ENCODE assay signal across 20 mouse cellular contexts in genomic region chr12:112599198-112599597, GRCm38 (mm10). TPM values are rescaled to one million over a fixed set of nuclear protein-coding genes. Genes with fewer than 3 reads are reported as not detected.
DNase-seq lines count a peak whose midpoint lies in the region; ATAC-seq and TF ChIP-seq lines count a peak whose summit lies in the region.
"Had no signal": no experiment of that assay in that cellular context is flagged by ENCODE, and none has a peak within 500 bp of the region (broad histone marks: within the 10 kb centered on the region; RNA-seq: fewer than 3 reads in every experiment).

No protein-coding gene starts in this region.

- peaks cover 3 to 27% of the 10 kb centered on the region in 2 experiments; a peak in 3 of 4 replicates for H3K4me1 ChIP-seq in liver, embryonic 14.5 days (replicated peaks; ENCODE audit: control insufficient read depth in 2 of 2, insufficient read depth in 2 of 2, low read length in 1 of 2)
- peaks cover 52% of the 10 kb centered on the region for H3K4me1 ChIP-seq in embryonic facial prominence, embryonic 10.5 days

- no peak overlapping the region for H3K27ac ChIP-seq in liver, embryonic 14.5 days
- no peak overlapping the region for H3K27ac ChIP-seq in embryonic facial prominence, embryonic 10.5 days (replicated peaks)
- H3K27ac ChIP-seq: embryonic facial prominence, embryonic 12.5 days; hindbrain, embryonic 14.5 days; lung, embryonic 15.5 days had no signal

- H3K9ac ChIP-seq in liver, embryonic 14.5 days (replicated peaks), result no peak overlapping the region
- H3K9ac ChIP-seq: embryonic facial prominence, embryonic 12.5 days; hindbrain, embryonic 14.5 days; lung, embryonic 15.5 days had no signal

- peak overlapping the region; percentile 23 for H3ac ChIP-seq in C2C12 (ENCODE audit: control insufficient read depth, insufficient read length, low read depth)

- ATAC-seq in liver, embryonic 14.5 days (ENCODE audit: insufficient read depth), result peak; percentile 63

- peak overlapping the region; percentile 13; the same call in 1 of the 2 replicates for H3K4me2 ChIP-seq in liver, embryonic 14.5 days (ENCODE audit: low read depth)
- H3K4me2 ChIP-seq: embryonic facial prominence, embryonic 12.5 days; hindbrain, embryonic 14.5 days; lung, embryonic 15.5 days; midbrain, embryonic 11.5 days had no signal

- DNase-seq in embryo, embryonic 10 days (ENCODE audit: low spot score), result peak; percentile 27
- no peak for DNase-seq in embryo, embryonic 9.5 days (ENCODE audit: extremely low spot score)
- peak; percentile 46 for DNase-seq in ZHBTc4 (ENCODE audit: low read depth, low spot score)
- DNase-seq in liver, embryonic 14.5 days (ENCODE audit: low read depth in 3 of 3, low spot score in 3 of 3), result peak in 1 of 3 experiments; percentile 34
- no peak for DNase-seq in retina, postnatal 1 day
- DNase-seq in thymus, postnatal 25 days, result no peak
- no peak for DNase-seq in embryonic facial prominence, embryonic 10.5 days (ENCODE audit: low spot score)
- DNase-seq: adrenal gland, adult 8-10 months; cerebellum, postnatal 10 days; heart, adult 11 months; kidney, adult 18-20 months; kidney, postnatal 36 days; left cerebral cortex, postnatal 4 days; thymus, postnatal 36 days had no signal

- H3K79me3 ChIP-seq in C2C12 (ENCODE audit: low read depth), result peaks cover 43% of the 10 kb centered on the region

- 0% methylated on average over 4 of the region's 4 CpGs for WGBS in liver, embryonic 14.5 days (ENCODE audit: insufficient replicate concordance)
- WGBS in embryonic facial prominence, embryonic 10.5 days, result 38% methylated on average over 4 of the region's 4 CpGs

- TF ChIP-seq CTCF in C2C12 (IDR thresholded peaks at IDR 0.05; ENCODE audit: control insufficient read depth, insufficient read depth, insufficient read length), result no peak
- no peak for TF ChIP-seq CTCF in liver, embryonic 14.5 days (IDR thresholded peaks at IDR 0.05; ENCODE audit: low read depth)

- H3K36me3 ChIP-seq in C2C12 (ENCODE audit: control insufficient read depth, insufficient read depth), result peaks cover 65% of the 10 kb centered on the region
- no peaks in the 10 kb centered on the region for H3K36me3 ChIP-seq in liver, embryonic 14.5 days (replicated peaks; ENCODE audit: control insufficient read depth, insufficient read depth, low read depth)
- H3K36me3 ChIP-seq in embryonic facial prominence, embryonic 10.5 days (replicated peaks), result 0 out of 2 replicates have a peak, but pooled peaks cover 12% of the 10 kb centered on the region
- H3K36me3 ChIP-seq: forebrain, embryonic 10.5 days; lung, embryonic 15.5 days had no signal

- H3K4me3 ChIP-seq in C2C12 (ENCODE audit: insufficient read depth, poor library complexity, severe bottlenecking), result no peak overlapping the region
- no peak overlapping the region for H3K4me3 ChIP-seq in liver, embryonic 14.5 days (ENCODE audit: insufficient read depth in 1 of 2, low read depth in 2 of 2, low read length in 2 of 2)
- no peak overlapping the region for H3K4me3 ChIP-seq in embryonic facial prominence, embryonic 10.5 days
- H3K4me3 ChIP-seq: embryonic facial prominence, embryonic 12.5 days; forebrain, embryonic 10.5 days; lung, embryonic 15.5 days had no signal

- no peaks in the 10 kb centered on the region for H3K27me3 ChIP-seq in C2C12 (ENCODE audit: control insufficient read depth, insufficient read depth, insufficient read length)
- no peaks in the 10 kb centered on the region for H3K27me3 ChIP-seq in liver, embryonic 14.5 days (ENCODE audit: control insufficient read depth, insufficient read depth, low read length)
- no peaks in the 10 kb centered on the region for H3K27me3 ChIP-seq in embryonic facial prominence, embryonic 10.5 days (replicated peaks; ENCODE audit: low read depth, poor library complexity, severe bottlenecking)
- H3K27me3 ChIP-seq: embryonic facial prominence, embryonic 12.5 days; lung, embryonic 15.5 days had no signal

- H3K9me3 ChIP-seq in liver, embryonic 14.5 days (ENCODE audit: control insufficient read depth, low read length), result no peaks in the 10 kb centered on the region
- H3K9me3 ChIP-seq in embryonic facial prominence, embryonic 10.5 days, result no peaks in the 10 kb centered on the region
- H3K9me3 ChIP-seq: embryonic facial prominence, embryonic 12.5 days; forebrain, embryonic 10.5 days; lung, embryonic 15.5 days had no signal

- TF ChIP-seq EP300 in liver, embryonic 14.5 days (IDR thresholded peaks at IDR 0.05; ENCODE audit: low read depth), result no peak

- H3K79me2 ChIP-seq in C2C12 (ENCODE audit: control insufficient read depth, insufficient read depth), result peaks cover 61% of the 10 kb centered on the region

TF ChIP-seq in C2C12, 6 proteins besides CTCF, POLR2A, EP300 and RAD21:
- no peak for TF ChIP-seq CEBPB (IDR thresholded peaks at IDR 0.05; ENCODE audit: low read depth)
TF ChIP-seq in C2C12: peak in this region for 0.

RNA-seq across cellular contexts. Expression of gene Inf2, which starts 10.6 kb away (rescaled TPM):
- 118 TPM for polyA plus RNA-seq in C2C12 (2012; fragmentation: generic; extraction: Trizol)
- 4.8 and 6.2 TPM in 2 replicates for polyA plus RNA-seq in liver, embryonic 14.5 days (2012; rRNA removed)
- polyA plus RNA-seq in liver, embryonic 14.5 days (2014; fragmentation: Nextera tagmentation; extraction: Ambion mirVana), result 2.0 and 2.1 TPM in 2 replicates
- 1.5 and 1.7 TPM in 2 replicates for polyA plus RNA-seq in embryonic facial prominence, embryonic 10.5 days (2016; fragmentation: Nextera tagmentation; extraction: Ambion mirVana)

RNA-seq across cellular contexts. Expression of gene Adssl1, which starts 20.6 kb away (rescaled TPM):
- polyA plus RNA-seq in C2C12 (2012; fragmentation: generic; extraction: Trizol), result 10.1 TPM
- polyA plus RNA-seq in liver, embryonic 14.5 days (2012; rRNA removed), result 3.7 and 5.4 TPM in 2 replicates
- polyA plus RNA-seq in liver, embryonic 14.5 days (2014; fragmentation: Nextera tagmentation; extraction: Ambion mirVana), result 7.6 and 8.5 TPM in 2 replicates
- polyA plus RNA-seq in embryonic facial prominence, embryonic 10.5 days (2016; fragmentation: Nextera tagmentation; extraction: Ambion mirVana), result 4.0 and 4.3 TPM in 2 replicates

RNA-seq across cellular contexts. Expression of gene Siva1, which starts 45.3 kb away (rescaled TPM):
- 164 TPM for polyA plus RNA-seq in C2C12 (2012; fragmentation: generic; extraction: Trizol)
- polyA plus RNA-seq in liver, embryonic 14.5 days (2012; rRNA removed), result 64.0 and 70.6 TPM in 2 replicates
- 157 and 165 TPM in 2 replicates for polyA plus RNA-seq in liver, embryonic 14.5 days (2014; fragmentation: Nextera tagmentation; extraction: Ambion mirVana)
- polyA plus RNA-seq in embryonic facial prominence, embryonic 10.5 days (2016; fragmentation: Nextera tagmentation; extraction: Ambion mirVana), result 332 TPM in 2 replicates

Comparison
In these comparisons a context has a peak if more than half of its experiments do, and no peak if none do; other contexts are left out.
1. DNase-seq: peak in embryo, embryonic 10 days (single experiment) and ZHBTc4 (single experiment); none in embryo, embryonic 9.5 days (single experiment), retina, postnatal 1 day (single experiment), thymus, postnatal 25 days (single experiment) and embryonic facial prominence, embryonic 10.5 days (single experiment).
2. RNA of gene Inf2, which starts 10.6 kb away (polyA plus RNA-seq): 118 TPM in C2C12 (single experiment); 2.0 to 6.2 TPM in liver, embryonic 14.5 days and 1.5 to 1.7 TPM in embryonic facial prominence, embryonic 10.5 days; every median in the first group is over 10 times any median in the second.